Mouse (Mus musculus): Measurements from ENCODE around the gene Abcb11.
"Not testable (repeated sequence)": the region's sequence is repeated elsewhere in the genome, so short reads cannot be mapped to it uniquely, and the experiment has no call there.

Abcb11 gene

DNA sequence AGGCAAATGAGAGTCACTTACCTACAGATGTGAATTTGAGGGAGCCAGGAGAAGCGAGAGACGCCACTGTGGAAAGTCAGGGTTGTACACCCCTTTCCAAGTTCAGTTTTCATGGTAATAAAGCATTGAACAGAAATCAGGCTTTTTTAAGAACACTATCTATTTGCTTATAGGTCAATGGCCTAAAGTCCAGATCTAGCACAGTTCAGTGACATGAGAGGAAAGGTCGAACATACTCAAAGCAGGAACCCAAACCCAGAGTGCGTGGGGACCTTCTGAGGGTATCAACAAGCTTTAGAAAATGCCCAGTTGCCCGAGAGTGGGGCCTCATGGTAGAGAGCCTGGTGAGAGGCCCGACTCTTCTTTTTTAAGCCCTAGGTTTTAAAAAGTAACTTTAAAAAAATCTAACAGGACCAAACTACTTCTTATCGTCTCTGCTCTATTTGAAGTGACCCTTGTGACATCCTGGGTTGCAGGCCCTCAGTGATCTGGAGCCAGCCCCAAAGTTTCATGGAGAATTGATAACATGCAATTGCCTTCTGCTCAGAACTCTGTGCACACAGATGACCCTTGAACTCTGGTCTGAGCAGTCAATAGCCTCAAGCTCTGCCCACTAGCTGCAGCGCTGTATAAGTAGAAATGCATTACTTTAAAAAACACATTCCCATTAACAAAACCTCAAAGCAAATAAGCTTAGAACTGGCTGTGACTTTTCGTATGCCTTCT lies at the start of gene Abcb11:
Abcb11 (minus strand) TSS at position 121 of the 726 bp plus-strand sequence.
- DNase-seq (ENCODE audit: extremely low spot score, low spot score), result no peak

DNA sequence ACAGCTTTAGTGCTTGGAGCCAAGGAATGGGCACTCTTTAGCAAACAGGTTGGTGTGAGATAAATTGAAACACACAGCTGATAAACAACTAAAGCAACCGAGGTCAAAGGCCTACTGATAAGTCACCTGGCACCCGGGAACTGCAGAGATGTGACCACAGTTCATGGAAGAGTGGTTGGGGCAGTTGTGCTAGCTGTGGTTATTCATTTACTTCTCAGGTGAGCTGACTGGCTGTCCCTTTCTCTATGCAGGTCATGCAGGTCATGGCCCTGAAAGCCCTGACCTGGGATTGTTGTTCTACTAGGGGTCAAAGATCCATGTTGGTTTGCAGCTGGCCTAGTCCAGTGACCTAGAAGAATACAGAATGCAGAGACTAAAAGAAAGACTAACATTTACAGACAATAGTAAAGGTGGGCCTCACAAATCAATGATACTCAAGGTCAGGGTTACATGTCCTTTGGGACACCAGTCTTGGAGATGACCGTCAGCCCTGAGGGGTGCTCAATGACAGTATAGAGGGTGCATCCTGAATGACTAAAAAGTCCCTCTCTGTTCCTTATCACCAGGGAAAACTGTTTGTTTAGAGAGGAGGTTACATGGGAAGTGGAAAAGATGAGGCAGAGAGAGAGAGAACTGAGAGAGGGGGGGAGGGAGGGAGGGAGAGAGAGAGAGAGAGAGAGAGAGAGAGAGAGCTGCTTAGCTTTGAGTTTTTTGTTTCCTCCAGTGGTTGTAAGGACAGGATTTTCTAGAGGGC lies 43.9 kb upstream of the Abcb11 start:
- DNase-seq (ENCODE audit: extremely low spot score, low spot score), result no peak

DNA sequence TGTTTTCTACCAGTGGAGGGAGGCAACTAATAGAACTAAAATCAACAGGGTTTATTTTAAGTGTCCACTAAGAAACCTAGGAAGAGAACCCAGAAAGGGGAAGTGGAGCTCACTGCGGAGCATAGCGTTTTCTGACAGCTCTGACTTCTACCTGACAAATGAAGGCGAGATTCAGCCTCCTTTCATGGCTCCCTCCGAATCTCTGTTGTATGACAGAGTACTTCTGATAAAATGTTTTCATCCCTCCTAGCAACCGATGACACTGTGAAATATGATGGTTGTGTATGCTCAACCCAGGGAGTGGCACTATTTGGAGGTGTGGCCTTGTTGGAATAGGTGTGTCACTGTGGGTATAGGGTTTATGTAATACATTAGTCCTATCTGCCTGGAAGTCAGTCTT lies 40.4 kb upstream of the Abcb11 start:
- DNase-seq (ENCODE audit: extremely low spot score, low spot score), result no peak

DNA sequence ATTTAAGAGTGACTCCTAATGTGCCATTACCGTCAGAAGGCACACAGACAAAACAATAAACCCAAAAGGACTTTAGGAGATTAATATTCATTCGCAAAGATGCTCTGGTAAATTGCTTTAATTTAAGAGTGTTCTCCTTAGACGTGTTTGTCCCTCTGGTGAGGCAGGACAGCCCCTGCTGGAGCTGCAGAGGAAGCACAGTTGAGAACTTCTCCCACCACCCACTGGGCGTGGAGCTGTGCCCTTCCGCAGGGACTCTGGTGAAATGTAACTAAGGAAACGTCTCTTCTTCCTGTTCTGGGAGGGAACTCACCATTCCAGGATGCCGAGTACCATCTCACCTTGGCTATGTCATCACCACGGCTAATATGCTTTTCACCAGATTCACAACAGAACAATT lies 39.3 kb upstream of the Abcb11 start:
- DNase-seq (ENCODE audit: extremely low spot score, low spot score), result no peak

DNA sequence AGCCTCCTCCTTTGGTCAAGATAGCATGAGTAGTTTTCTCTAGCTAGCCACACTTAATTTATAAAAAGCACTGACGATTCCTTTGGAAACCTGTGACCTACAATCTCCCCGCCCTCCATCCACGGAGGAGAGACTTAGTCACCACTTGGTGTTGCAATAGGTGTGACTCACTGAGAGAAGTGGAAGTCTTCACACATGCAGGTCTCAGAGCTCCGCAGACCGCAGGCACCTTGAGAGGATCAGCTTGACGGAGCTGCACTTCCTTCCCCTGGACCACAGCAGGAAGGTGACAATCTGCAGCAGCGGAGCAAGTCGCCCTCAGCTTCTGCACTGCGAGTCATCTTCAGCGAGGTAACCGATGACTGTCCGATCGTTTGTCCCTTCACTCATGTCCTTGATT lies 37.9 kb upstream of the Abcb11 start, which contains the start of gene Dhrs9:
Dhrs9 (plus strand) TSS at position 165 of the 400 bp plus-strand sequence.
- no peak for DNase-seq (ENCODE audit: extremely low spot score, low spot score)

DNA sequence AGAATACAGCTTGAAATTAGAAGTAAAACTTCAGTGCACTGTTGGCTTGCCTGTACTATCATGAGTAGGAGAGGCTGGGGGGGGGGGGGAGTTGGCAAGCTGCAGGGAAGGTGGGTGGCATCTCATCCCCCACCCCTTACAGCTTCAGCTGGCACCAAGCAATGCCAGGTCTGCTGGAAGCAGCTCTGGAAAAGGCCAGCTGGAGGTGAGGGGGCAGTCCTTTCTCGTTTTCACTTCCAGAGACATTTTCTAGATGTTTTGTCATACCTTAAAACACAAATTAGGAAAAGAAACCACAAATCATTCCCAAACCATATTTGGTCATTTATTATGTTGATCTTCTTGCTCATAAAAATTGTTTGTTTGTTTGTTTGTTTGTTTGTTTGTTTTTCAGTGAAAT lies 37.4 kb upstream of the Abcb11 start:
- no peak for DNase-seq (ENCODE audit: extremely low spot score, low spot score)

DNA sequence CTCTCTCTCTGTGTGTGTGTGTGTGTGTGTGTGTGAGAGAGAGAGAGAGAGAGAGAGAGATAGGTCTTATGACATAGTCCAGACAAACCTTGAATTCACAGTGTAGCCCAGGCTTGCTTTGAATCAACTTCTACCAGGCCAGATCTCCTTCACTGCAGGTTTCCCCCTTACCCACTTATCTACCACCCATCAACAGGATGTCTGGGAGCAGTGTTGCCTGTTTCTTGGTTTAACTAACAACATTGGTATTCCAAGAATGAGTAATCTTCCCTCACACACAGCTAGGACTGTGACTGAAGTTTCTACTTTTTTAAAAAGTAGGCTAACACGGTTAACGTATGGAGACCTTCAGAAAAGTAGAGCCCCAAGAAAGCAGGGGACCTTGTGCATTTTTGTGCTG lies 34.4 kb upstream of the Abcb11 start:
- no peak for DNase-seq (ENCODE audit: extremely low spot score, low spot score)

DNA sequence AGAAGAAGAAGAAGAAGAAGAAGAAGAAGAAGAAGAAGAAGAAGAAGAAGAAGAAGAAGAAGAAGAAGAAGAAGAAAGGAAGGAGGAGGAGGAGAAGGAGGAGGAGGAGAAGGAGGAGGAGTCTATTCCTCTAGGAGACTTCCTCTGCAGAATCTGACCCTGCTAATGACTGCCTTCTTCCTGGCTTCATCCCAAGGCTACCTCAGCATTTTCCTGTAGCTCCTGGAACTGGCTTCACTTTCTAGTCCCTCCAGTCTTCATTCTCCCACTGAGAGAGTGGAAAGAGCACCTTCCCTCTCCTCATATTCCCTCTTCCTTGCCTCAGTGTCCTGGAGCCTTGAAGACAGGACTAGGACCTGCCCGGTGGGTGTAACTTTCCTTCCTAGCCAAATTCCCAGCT lies 22.9 kb upstream of the Abcb11 start:
- no peak for DNase-seq (ENCODE audit: extremely low spot score, low spot score)

DNA sequence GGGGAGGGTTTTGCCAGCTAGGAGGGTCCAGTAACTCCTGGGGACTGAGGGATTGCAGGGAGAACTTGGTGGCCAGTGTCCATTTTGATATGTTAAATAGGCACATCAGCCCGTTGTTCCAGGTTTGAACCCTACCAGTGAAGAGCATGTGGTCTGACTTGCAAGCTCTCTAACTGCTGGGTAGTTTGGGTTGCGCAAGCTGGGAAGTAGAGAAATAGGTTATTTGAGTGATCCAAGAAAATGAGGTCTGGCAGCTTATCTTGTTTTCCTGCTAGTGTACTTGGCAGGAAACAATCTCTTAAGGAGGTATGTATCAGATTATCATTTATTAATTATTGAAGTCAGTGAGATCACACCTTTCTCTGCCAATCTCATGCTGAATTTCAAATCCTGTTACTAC lies 22.4 kb upstream of the Abcb11 start:
- no peak for DNase-seq (ENCODE audit: extremely low spot score, low spot score)

DNA sequence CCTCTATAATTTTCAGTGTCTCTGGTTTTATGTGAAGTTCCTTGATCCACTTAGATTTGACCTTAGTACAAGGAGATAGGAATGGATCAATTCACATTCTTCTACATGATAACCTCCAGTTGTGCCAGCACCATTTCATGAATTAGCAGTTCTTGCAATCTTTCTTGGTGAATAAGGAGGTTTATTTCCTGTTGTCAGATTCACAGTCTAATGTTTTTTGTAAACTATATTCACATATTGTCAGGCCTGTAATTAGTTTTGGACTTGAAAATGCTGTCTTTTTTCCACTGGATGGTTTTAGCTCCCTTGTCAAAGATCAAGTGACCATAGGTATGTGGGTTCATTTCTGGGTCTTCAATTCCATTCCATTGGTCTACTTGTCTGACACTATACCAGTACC lies 13.0 kb upstream of the Abcb11 start:
- not testable (repeated sequence) for DNase-seq (ENCODE audit: extremely low spot score, low spot score)

DNA sequence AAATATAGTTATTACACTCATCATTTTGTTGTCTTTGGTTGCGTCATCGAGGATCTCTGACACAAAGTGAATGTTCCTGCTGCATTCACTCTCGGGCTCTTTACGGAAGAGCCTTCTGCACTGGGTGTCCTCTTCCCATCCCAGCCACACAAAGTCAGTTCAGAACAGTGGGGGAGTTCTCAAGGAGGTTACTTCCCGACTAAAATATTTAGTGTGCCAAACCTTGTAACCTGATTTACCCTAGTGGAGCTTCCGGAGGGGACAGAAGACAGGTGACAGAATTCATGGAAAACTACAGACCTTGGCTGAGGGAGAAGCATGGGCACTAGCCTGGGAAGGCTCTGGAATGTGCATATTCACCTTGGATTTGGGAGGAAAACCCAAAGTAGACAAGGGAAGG lies 910 bp downstream of the Abcb11 start:
- peak; percentile 1 for DNase-seq (ENCODE audit: extremely low spot score, low spot score)

DNA sequence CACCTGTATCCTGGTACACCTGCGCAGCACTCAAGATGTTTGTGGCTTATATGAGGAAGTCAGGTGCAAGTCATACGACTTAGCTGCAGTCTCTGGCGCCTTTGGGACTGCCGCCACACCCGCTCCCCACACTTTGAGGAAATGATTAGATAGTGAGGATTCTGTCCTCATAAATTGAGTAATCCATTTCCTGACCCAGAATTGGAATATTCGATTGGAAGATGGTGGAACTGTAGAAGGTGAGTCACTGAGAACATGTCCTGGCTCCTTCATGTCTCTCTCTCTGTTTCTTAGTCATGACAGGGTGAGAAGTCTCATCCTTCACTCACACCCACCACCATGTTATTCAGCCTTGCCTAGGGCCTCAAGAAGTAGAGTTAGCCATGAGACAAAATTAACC lies 10.9 kb downstream of the Abcb11 start:
- not testable (repeated sequence) for DNase-seq (ENCODE audit: extremely low spot score, low spot score)

DNA sequence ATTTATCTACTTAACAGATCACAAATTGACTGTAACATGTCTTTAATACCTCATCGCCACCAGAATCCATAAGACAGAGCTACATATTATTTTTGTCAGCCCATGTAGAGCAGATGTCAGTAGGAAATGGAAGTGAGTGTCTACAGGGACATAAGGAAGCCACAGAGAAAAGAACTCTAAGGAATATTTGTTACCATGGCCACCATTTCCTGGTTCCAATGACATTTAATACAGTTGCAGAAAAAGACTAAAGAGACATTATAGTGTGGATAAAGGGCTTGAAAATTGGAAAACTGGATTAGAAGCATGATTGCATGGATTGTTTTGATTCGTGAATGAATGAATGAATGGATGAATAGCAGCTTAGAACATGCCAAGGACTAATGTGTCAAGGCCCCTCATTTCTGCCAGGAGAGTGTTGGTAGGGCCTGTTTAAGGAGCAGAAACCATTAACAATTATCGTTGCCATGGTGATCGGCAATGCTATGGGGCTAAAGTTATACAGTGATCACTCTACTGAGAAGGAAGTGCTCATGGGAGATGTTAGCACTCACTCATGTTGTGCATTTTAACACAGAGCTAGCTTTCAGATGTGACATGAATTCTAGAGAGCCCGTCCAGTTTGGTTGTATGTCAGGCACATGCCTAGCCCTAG lies 13.8 kb downstream of the Abcb11 start:
- no peak for DNase-seq (ENCODE audit: extremely low spot score, low spot score)

DNA sequence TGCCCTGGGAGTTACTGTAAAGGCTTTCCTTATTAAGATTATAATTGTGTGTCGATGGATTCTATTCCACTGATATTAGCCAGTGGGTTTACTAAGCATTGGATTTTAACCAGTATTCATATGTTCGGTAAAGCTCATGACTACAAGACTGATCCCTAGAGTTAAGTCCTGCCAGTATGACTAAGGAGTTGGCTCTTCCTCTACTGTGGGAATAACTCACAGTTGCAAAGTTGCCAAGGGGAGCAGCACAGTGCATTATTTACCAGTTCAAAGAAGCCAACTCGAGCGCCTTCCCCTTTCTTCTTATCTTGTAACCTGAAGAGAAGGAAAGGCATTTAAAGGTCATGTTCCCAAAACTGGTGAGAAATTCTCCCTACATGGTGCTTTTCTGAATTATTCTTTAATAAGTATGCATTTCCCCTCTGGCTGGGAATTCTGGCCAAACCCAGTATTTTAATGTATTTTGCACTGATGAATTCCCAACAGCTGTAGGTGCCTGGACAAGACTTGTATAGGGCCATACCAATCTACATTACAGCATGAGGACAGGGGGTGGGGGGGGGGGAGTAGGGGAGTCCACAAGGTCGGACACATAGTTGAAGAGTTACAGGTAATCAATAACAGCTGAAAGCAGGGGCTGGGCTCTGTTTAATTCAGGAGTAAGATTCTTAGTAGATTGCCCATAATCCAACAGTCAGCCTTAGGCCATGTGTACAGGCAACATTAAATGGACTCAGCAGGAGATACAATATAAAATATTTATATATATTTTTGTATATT lies 17.3 kb downstream of the Abcb11 start:
- DNase-seq (ENCODE audit: extremely low spot score, low spot score), result no peak

DNA sequence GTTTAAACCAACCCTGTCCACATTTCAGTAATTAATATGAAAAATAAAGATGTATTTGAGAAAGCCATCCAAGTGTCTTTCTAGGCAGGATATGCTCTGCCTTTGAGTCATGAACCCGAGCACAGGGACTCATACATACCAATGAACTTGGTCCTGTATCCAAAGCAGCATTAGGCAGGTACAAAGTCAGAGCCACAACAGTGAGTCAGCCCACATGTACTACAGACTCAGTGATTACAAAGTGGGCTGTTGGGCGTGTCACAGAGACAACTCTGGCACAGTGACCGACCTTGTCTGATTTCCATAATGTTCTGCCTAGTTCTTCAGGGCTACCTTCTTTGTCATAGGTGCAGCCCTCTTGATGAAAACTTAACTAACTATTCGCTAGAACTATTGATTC lies 19.4 kb downstream of the Abcb11 start:
- DNase-seq (ENCODE audit: extremely low spot score, low spot score), result no peak

DNA sequence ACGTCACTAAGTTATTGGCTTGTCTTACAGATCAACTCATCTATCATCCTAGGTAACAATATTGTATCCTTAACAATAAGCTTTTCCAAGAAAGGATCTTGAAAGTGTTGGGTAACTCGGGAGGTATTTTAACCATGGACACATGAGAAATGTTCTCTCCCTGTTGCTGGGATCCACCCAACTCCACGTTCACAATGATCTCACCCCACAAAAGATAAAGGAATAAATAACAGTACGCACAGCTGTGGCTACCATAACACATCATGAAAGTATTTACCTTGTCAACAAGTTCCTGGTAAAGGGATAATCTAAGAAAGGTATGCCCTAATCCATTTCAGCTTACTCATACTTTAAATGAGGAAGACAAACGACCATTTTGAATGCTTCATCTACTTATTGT lies 21.0 kb downstream of the Abcb11 start:
- no peak for DNase-seq (ENCODE audit: extremely low spot score, low spot score)

DNA sequence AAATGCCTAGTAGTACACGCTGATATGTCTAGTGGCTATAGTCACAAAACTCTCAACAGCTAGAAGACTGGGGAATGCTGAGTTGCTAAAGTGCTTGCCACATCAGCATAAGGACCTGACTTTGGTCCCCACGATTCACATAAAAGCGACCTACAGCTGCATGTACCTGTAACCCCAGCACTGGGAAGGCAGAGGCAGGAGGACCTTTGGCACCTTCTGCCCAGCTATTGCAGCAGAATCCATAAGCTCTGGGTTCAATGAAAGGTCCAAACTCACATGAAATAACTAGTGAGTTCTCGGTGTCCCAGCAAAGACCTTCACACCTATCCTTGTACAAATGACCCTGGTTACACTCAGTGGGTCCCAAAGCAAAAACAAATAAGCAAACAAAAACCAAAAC lies 31.1 kb downstream of the Abcb11 start:
- no peak for DNase-seq (ENCODE audit: extremely low spot score, low spot score)

DNA sequence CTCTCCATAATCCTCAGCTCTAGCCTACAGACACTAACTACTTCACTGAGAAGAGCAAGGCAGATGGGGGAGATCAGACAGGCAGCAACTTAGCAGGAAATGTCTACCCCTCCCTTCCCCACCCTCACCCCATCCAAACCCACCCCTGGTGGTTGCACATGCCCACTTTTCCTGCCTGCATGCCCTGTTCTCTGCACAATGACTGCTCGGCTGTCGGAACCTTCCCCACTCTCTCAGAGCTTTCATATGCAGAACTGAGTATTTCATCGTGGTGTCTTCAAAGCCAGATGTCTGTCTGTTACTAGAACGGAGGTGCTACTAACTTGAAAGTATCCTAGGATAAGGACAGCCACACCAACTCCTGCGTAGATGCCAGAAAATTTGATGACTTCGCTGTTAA lies 34.3 kb downstream of the Abcb11 start:
- no peak for DNase-seq (ENCODE audit: extremely low spot score, low spot score)

DNA sequence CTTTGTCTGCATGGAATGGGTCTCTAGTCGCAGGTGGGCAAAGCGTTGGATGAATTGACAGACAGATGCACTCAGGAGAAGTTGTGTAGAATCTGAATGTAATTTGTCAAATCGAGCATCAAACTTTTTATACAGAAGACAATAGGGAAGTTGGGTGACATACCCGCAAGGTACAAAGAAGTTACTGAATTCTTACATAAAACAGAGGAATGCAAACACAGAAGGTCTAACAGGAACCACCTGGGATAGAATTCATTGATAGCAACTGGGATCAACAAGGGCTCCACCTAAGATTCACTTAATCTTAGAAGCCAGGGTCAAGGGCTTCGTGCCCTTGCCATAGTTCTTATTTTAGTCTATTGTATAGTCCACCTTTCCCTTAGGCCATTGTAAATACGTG lies 41.8 kb downstream of the Abcb11 start:
- DNase-seq (ENCODE audit: extremely low spot score, low spot score), result not testable (repeated sequence)

DNA sequence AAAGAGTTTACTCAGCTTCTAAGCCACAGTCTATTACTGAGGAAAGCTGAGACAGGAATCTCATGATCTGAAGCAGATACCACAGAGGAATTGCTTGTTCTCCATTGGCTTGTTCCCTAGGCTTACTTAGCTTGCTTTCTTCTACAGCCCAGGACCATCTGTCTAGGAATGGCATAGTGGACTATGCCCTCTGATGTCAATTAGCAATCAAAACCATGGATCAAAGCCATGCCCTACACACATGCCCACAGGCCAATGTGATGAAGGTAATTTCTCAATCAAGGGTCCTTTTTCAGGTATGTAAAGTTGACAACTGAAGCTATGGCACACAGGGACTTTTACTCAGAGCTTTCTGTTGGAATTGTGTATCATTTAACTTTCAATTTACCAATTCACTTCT lies 47.9 kb downstream of the Abcb11 start:
- DNase-seq (ENCODE audit: extremely low spot score, low spot score), result no peak

DNA sequence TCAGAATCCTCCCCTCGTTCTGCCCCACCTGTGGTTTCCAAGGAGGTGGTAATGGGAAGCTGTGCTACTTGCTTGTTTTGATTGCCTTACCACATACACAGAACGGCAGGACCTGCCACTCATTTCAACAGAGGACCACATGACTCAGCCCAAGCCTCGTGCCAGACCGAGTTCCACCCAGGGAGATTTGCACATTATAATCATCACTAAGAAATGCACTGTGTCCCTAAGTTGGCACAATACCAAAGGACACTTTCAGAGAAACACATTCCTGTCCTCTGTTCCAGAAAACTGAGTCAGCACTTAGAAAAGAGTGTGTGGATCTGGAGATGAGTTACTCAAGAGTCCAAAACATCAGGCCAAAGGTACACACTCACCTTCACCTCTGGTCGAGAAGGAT lies 53.4 kb downstream of the Abcb11 start:
- no peak for DNase-seq (ENCODE audit: extremely low spot score, low spot score)

DNA sequence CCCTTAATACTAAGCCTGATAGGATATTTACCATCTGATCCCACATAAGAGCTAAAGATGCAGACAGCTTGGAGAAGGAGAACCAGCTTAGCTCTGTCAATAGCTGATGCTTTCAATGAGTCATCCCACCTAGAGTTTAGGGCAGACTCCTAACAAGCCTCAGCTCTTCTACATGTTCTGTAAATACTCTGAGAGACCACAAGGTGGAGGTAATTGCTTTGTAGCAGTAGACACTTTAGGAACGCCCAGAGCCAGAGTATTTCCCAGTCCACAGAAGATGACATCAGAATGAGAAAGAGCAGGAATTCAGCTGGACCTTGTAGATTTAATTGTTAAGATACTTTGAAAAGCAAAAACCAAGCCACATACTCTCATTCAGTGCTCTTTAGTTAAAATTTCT lies 66.5 kb downstream of the Abcb11 start:
- DNase-seq (ENCODE audit: extremely low spot score, low spot score), result no peak

All from neural tube, embryonic 10.5 days (tissue).